Mouse (Mus musculus) left cerebral cortex, postnatal 10 days (tissue): ENCODE measurements around the gene Aatf. TPM values are rescaled to one million over a fixed set of nuclear protein-coding genes. Genes with fewer than 3 reads are reported as not detected.

Experiments used
- DNase-seq, 2 experiments: peaks; one replicate each; pipeline ENCODE4 v3.0.0; 2021 to 2022; ENCODE audit warnings: low spot score in 2 of 2, mixed read lengths in 1 of 2; ENCODE audit errors: extremely low spot score in 1 of 2
- intact Hi-C: fragments of 180-260 bp; cut with DNase I; formaldehyde crosslinking; loops from one replicate; pipeline ENCODE4 v1.15.1; 2025
- total RNA-seq, 2 experiments: library from RNA; stranded (reverse); gene quantifications; 2 replicates each; pipeline ENCODE4 v1.2.3; 2021

The Aatf gene
- total RNA-seq, 2 experiments from 2014 or later, result 20.9 to 23.7 TPM

DNA sequence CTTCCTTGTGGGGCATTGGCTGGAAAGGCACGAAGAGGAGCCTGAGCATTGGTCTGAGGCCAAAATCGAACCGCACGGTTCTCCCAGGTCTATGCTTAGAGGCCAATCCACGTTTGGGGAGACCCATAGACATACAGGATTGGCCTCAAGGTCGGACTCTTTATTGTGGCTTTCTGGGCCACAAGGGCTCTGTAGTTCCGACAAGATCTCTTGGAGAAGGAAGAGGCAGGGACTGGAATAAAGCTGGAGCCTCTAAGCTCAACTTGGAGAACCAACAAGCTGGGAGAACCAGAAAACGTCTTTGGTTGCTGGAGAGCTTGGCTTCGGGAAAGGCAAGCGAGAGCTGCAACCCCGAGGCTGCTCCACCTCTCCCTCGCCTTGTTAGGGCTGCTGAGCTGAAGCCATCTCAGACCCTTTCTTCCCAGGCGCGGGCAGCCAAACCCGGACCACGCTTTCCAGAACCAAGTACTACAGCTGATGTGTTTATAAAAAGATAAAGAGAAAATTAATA lies 10.1 kb upstream of the Aatf start:
- intact Hi-C loops, result loop anchor here (5.0 kb wide), 1 partner anchor 1314 kb away; no protein-coding TSS in a partner anchor
- no peak for DNase-seq

DNA sequence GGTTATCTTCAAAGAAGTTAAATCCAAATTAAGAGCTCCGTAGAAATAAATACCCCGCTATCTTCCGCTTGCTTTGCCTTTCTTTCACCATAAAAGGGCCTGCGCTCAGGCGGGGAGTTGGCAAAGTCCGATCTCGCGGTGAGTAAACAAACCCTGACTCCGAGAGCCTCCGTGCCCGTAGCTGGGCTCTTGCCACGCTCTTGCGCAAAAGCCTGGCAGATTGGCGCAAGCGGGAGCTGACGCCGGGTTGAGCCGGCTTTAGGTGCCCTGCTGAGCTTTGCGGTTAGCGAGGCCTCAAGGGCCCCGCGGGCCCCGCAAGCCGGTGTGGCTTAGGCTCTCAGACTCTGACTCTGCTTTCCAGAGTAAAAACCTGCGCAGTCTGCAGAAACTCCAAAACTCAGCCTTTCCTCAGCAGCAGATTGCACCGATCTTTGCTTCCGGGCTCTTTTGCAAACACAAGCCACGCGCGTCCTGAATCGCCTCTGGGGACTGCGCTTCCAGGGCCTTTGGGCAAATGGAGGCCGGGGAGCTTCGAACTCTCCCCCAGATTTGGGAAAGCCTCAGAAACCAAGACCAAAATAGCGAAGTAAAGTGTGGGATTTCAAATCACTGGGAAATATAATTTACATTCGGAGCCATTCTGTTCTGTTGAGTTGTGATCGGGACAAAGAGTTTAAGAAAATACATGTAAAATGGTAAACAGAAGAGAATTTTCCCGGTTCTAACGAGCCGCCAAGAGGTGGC lies 9.4 kb upstream of the Aatf start:
- intact Hi-C loops, result loop anchor here (5.0 kb wide), 1 partner anchor 1315 kb away; no protein-coding TSS in a partner anchor
- DNase-seq, result peak in 1 of 2 experiments; percentile 28

GRCm38 (mm10) chr11:84521751-84522299 lies 8.5 kb upstream of the Aatf start:
- no peak for DNase-seq
- intact Hi-C loops, result loop anchor here (5.0 kb wide), 1 partner anchor 1315 kb away; no protein-coding TSS in a partner anchor

DNA sequence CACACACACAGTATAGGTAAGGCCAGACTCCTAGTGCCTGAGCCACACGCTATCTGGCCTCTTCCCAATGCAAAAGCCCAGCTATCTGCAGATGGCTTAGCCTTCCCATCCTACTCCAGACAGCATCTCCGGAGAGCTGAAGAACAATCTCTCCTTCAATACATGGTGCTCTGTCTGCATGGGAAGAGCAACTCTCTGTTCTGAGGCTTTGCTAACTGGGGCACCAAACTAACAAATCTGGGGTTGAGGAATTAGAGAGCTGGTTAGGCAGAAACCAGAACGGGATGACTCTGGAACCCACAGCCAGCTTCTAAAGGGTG lies 7.7 kb upstream of the Aatf start:
- intact Hi-C loops, result loop anchor here (5.0 kb wide), 1 partner anchor 1316 kb away; no protein-coding TSS in a partner anchor
- DNase-seq, result no peak

DNA sequence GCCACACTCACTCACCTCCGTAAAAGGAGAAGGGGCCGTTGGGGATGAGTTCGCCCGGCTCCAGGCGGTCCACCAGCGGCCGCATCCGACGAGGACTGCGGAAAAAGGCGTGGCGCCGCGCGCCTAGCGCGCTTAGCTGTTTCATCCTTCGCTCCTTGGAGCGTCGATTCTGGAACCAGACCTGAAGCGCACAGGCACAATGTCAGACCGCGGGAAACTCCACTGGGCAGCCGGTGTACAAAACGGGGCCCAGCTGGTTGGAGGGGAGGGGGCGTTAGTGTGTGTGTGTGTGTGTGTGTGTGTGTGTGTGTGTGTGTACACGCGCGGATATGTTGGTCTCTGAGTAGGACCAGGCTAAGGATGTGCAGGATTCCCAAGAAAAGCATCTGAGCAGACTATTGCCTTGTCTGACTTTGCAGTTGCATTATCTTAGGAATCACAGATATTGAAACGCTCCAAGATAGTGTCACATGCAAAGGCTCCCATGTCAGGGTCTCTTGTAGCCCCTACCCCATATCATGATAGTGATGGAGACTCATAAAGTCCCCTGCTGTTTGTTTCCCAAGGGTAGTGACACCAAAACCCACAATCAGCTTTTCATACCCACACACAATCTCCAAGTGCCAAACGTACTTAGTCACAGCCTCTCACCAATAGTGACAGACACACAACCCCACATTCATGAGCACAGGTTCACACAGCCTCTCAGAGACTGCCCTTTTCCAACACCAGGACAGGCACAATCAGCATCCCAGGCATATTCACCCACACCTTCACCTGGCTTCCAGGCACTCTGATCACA lies 7.1 kb upstream of the Aatf start:
- no peak for DNase-seq
- intact Hi-C loops, result loop anchor here (5.0 kb wide), 1 partner anchor 1317 kb away; no protein-coding TSS in a partner anchor

- intact Hi-C loops, result loop anchor here (5.0 to 10.0 kb wide), 4 partner anchors 235 to 1318 kb away; partner anchors contain the start of gene Hnf1b
- peak in 1 of 2 experiments; percentile 23 for DNase-seq
These were observed 6.4 kb upstream of the Aatf start for GRCm38 (mm10) chr11:84519576-84520268.

DNA sequence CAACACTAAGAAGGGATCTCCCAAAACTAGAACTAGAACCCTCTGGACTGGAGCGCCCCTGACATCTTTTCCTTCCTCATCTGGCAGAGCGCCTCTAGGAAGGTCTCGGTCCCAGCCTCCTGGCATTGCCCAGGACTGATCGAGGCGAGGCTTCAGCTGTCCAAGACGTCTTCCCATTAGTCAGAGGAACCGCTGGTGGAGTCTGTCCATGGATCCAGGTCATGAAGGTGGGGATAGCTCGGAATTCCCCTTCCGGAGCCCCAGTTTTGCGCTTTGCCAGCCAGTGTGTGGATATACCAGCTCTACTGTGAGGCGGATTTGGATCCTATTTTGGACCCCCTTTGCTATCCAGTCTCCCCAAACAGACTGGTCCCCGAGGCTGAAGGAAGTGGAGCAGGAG lies 5.7 kb upstream of the Aatf start:
- DNase-seq, result no peak
- intact Hi-C loops, result loop anchor here (5.0 to 10.0 kb wide), 3 partner anchors 234 to 667 kb away; partner anchors contain the start of gene Hnf1b

GRCm38 (mm10) chr11:84518261-84518660 lies 4.9 kb upstream of the Aatf start:
- intact Hi-C loops, result loop anchor here (5.0 to 10.0 kb wide), 3 partner anchors 233 to 666 kb away; partner anchors contain the start of gene Hnf1b

GRCm38 (mm10) chr11:84517431-84517830 lies 4.1 kb upstream of the Aatf start:
- no peak for DNase-seq
- intact Hi-C loops, result loop anchor here (5.0 to 10.0 kb wide), 3 partner anchors 233 to 665 kb away; partner anchors contain the start of gene Hnf1b

More at GRCm38 (mm10) chr11:84518261-84518660, 4.9 kb upstream of the Aatf start:
- DNase-seq, result no peak

DNA sequence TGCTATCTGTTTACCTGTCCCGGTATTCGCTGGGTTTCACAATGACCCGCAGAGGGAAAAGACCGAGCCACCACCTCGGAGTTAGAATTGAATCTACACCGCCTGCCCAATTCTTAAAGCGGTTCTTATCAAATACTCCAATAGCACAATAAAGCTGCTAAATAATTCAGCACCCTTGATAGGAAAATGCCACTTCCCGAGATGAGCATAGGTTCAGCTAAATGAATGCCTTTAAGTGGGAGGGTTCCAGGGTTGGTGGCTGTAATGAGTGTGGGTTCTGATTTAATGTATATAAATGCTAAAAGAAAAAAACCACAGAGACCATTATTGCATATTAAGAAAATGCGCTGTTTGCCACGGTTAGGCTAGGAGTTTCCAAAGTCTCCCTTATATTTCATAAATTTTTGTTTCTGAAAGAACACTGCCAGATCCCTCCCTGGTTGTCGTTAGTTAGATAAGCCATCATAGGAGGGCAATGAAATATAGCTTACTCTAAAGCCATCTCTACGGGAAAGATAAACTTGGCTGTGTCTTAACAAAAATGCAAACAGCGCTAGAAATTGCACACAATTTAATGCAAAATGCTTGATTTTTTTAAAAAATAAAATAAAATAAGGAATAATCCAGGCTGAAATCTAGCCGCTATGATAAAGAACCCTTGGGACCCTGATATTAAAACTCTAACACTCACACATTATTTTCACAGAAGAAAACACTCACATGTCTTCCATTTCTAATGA lies 3.3 kb upstream of the Aatf start:
- intact Hi-C loops, result loop anchor here (5.0 to 10.0 kb wide), 3 partner anchors 232 to 664 kb away; partner anchors contain the start of gene Hnf1b
- no peak for DNase-seq

GRCm38 (mm10) chr11:84512031-84512430 lies 1.3 kb downstream of the Aatf start:
- intact Hi-C loops, result loop anchor here (10.0 kb wide), 1 partner anchor 227 kb away; no protein-coding TSS in a partner anchor
- DNase-seq, result no peak

DNA sequence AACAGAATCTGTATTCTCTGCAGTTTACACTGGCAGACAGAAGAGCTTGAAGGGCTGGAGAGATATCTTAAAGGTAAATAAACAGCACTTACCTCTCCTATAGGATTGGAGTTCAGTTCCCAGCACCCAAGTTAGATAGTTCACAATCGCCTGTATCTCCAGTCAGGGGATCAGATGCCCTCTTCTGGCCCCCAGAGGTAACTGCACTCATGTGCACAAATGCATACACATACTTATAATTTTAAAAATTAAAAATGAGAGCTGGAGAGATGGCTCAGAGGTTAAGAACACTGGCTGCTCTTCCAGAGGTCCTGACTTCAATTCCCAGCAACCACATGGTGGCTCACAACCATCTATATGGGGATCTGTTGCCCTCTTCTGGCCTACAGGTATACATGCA lies 9.0 kb downstream of the Aatf start:
- intact Hi-C loops, result no loop called here
- no peak for DNase-seq

- DNase-seq, result no peak
- intact Hi-C loops, result no loop called here
These were observed 15.4 kb downstream of the Aatf start for GRCm38 (mm10) chr11:84497944-84498343.

DNA sequence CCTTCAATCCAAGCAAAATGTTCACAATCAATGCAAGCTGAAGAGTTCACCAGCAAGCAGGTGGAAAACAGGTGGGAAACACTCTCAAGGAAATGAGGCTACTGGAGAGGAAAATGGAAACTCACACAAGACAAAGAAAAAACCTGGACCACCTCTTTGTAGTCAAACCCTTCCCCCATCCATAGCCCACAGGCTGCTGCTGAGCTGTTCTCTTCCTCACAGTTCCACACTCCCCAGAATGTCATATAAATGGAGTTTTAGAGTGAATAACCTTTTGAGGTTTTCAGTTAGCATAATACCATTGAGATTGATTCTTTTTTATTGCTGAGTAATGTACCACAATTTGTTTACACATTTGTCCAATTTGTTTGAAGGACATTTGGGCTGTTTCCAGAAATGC lies 16.4 kb downstream of the Aatf start:
- DNase-seq, result no peak
- intact Hi-C loops, result no loop called here

GRCm38 (mm10) chr11:84495774-84496173 lies 17.5 kb downstream of the Aatf start:
- DNase-seq, result no peak
- intact Hi-C loops, result no loop called here

GRCm38 (mm10) chr11:84481661-84482060 lies 31.7 kb downstream of the Aatf start:
- intact Hi-C loops, result no loop called here
- no peak for DNase-seq

- no peak for DNase-seq
- intact Hi-C loops, result no loop called here
These were observed 32.9 kb downstream of the Aatf start for GRCm38 (mm10) chr11:84480451-84480850.

DNA sequence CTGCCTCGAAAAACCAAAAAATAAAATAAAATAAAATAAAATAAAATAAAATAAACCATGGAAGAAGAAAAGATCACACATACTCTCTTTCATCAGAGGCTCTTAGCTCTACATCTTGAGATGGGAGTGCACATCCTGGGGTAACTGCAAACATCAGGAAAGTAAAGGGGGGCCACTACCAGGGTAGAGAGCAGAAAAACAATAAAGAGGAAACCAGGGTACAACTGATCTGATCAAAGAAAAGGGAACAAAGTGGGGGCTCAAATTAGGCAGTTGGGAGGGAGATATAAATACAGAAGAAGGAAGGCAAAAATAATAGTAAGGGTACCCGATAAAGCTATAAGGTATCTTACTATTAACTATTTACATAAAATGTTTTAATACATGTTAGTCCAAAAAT lies 36.7 kb downstream of the Aatf start:
- intact Hi-C loops, result no loop called here
- no peak for DNase-seq
